Mouse (Mus musculus) testis, adult 2 months (tissue): ENCODE measurements around the gene Tbrg1.

Experiments
- CTCF ChIP-seq: fragments of 200-500 bp; IDR thresholded peaks from 2 replicates; pipeline ENCODE4 v1.5.1; 2012; ENCODE audit warnings: low read depth, mild to moderate bottlenecking, inconsistent platforms, low read length, moderate library complexity; ENCODE audit not compliant: control insufficient read depth, insufficient read depth, insufficient replicate concordance
- POLR2A ChIP-seq: fragments of 200-500 bp; IDR thresholded peaks from 2 replicates; pipeline ENCODE4 v1.6.1; 2012; ENCODE audit warnings: low read depth, mild to moderate bottlenecking, inconsistent platforms, low read length, moderate library complexity; ENCODE audit not compliant: control insufficient read depth

- TF ChIP-seq CTCF (no peak), POLR2A (no peak)
Observed at GRCm38 (mm10) chr9:37616770-37617169, 40.3 kb downstream of the Tbrg1 start.
